Mouse (Mus musculus): ENCODE data around the gene Crtac1. TPM values are rescaled to one million over a fixed set of nuclear protein-coding genes. Genes with fewer than 3 reads are reported as not detected.
A peak's percentile ranks its signal among the peaks of the same experiment; 100 is the strongest.

The Crtac1 gene
- total RNA-seq, 2 experiments from 2014 or later: 83.8 to 104 TPM

- DNase-seq (ENCODE audit: low spot score in 2 of 2): no peak
- Histone ChIP-seq H3K4me3 (peak overlapping the region; percentile 77), H3K27ac (no peak overlapping the region)
- TF ChIP-seq CTCF (conservative IDR thresholded peaks at IDR 0.05): no peak
These were observed 174.3 kb downstream of the Crtac1 start for GRCm38 (mm10) chr19:42257241-42257635.

GRCm38 (mm10) chr19:42256611-42257240 is 174.9 kb downstream of the Crtac1 start:
- Histone ChIP-seq H3K4me3 (peak overlapping the region; percentile 77), H3K27ac (peak overlapping the region; percentile 93)
- peak; percentile 45 to 53 for DNase-seq (ENCODE audit: low spot score in 2 of 2)
- no peak for TF ChIP-seq CTCF (conservative IDR thresholded peaks at IDR 0.05)

- peak; percentile 29 to 52 for DNase-seq (ENCODE audit: low spot score in 2 of 2)
- TF ChIP-seq CTCF (conservative IDR thresholded peaks at IDR 0.05): peak; percentile 68
- Histone ChIP-seq H3K27ac (peak overlapping the region; percentile 93), H3K4me3 (peak overlapping the region; percentile 77)
These were observed 175.6 kb downstream of the Crtac1 start for GRCm38 (mm10) chr19:42255784-42256610.

- peak; percentile 38 to 41 for DNase-seq (ENCODE audit: low spot score in 2 of 2)
- H3K4me3 ChIP-seq: peak overlapping the region; percentile 77
- peak overlapping the region; percentile 93 for H3K27ac ChIP-seq
- no peak for TF ChIP-seq CTCF (conservative IDR thresholded peaks at IDR 0.05)
These were observed 176.2 kb downstream of the Crtac1 start for GRCm38 (mm10) chr19:42255438-42255783.

- DNase-seq (ENCODE audit: low spot score in 2 of 2): no peak
- Histone ChIP-seq H3K4me3 (no peak overlapping the region), H3K27ac (no peak overlapping the region)
- no peak for TF ChIP-seq CTCF (conservative IDR thresholded peaks at IDR 0.05)
These were observed 181.3 kb downstream of the Crtac1 start for GRCm38 (mm10) chr19:42249976-42250914.

- H3K27ac ChIP-seq: no peak within 1 kb of the TSS
- no peak for DNase-seq (ENCODE audit: low spot score in 2 of 2)
- TF ChIP-seq CTCF (conservative IDR thresholded peaks at IDR 0.05): no peak
- H3K4me3 ChIP-seq: no peak within 1 kb of the TSS
These were observed 184.1 kb downstream of the Crtac1 start, which contains the start of gene Golga7b for GRCm38 (mm10) chr19:42247519-42247918. Gene Golga7b (plus strand): TSS chr19:42247574.

GRCm38 (mm10) chr19:42246626-42247025 is 185.0 kb downstream of the Crtac1 start:
- H3K27ac ChIP-seq: no peak overlapping the region
- no peak for TF ChIP-seq CTCF (conservative IDR thresholded peaks at IDR 0.05)
- no peak for DNase-seq (ENCODE audit: low spot score in 2 of 2)
- no peak overlapping the region for H3K4me3 ChIP-seq

- no peak overlapping the region for H3K4me3 ChIP-seq
- no peak for TF ChIP-seq CTCF (conservative IDR thresholded peaks at IDR 0.05)
- no peak overlapping the region for H3K27ac ChIP-seq
- DNase-seq (ENCODE audit: low spot score in 2 of 2): no peak
These were observed 188.2 kb downstream of the Crtac1 start for GRCm38 (mm10) chr19:42243401-42243800.

- no peak overlapping the region for H3K4me3 ChIP-seq
These were observed 190.7 kb downstream of the Crtac1 start for GRCm38 (mm10) chr19:42240881-42241280.

GRCm38 (mm10) chr19:42238341-42238715 is 193.3 kb downstream of the Crtac1 start:
- no peak overlapping the region for H3K4me3 ChIP-seq
- no peak for DNase-seq (ENCODE audit: low spot score in 2 of 2)
- no peak for TF ChIP-seq CTCF (conservative IDR thresholded peaks at IDR 0.05)
- no peak overlapping the region for H3K27ac ChIP-seq

More at GRCm38 (mm10) chr19:42240881-42241280, 190.7 kb downstream of the Crtac1 start:
- no peak for DNase-seq (ENCODE audit: low spot score in 2 of 2)
- no peak for TF ChIP-seq CTCF (conservative IDR thresholded peaks at IDR 0.05)
- H3K27ac ChIP-seq: no peak overlapping the region

- H3K4me3 ChIP-seq: no peak overlapping the region
- DNase-seq (ENCODE audit: low spot score in 2 of 2): peak in 1 of 2 experiments; percentile 36
- no peak overlapping the region for H3K27ac ChIP-seq
- TF ChIP-seq CTCF (conservative IDR thresholded peaks at IDR 0.05): no peak
These were observed 193.8 kb downstream of the Crtac1 start for GRCm38 (mm10) chr19:42237602-42238340.

Small RNA genes lying within 50 kb of the gene (microRNA-seq; reads per million reads assigned to microRNA genes)
- gene Gm26339 (0 reads per million in 2 experiments), gene Mir3085 (7.7 to 8.3 reads per million in 2 experiments)

Other genes with a start within 250 kb of the Crtac1 start
- gene Sfrp5, start 229.5 kb downstream of the Crtac1 start, total RNA-seq (2021): under 1 TPM; 0.25 to 0.26 TPM
- gene Golga7b, start 184.2 kb downstream of the Crtac1 start, total RNA-seq (2021): 10 to 100 TPM; 61.3 to 64.6 TPM
- 10 to 100 TPM; 27.4 to 27.5 TPM for gene R3hcc1l, start 87.0 kb upstream of the Crtac1 start, total RNA-seq (2021)
- gene Loxl4, start 181.0 kb upstream of the Crtac1 start, total RNA-seq (2021): under 1 TPM; 0.26 to 0.32 TPM